In the genomic region with DNA sequence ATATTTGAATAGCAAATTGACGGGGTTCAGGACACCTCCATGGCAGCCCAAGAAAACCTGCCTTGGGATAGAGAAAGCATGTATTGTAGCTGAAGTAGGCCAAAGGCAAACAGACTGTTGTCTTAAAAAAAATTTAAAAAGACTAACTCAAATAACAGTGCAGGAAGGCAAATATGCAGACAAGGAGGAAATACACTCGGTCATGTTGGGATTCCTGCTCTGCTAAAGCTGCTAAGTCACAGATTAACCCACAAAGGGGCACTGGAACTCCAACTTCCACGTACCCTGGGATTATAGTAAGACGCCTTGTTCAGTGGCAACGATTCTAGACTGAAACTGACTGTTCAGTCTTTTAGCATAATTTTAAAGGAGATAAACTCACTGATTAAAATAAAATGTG, we compare ENCODE assay signal across 18 mouse cellular contexts.
"Had no signal": no experiment of that assay in that cellular context is flagged by ENCODE, and none has a peak within 500 bp of the region (broad histone marks: within the 10 kb centered on the region; RNA-seq: fewer than 3 reads in every experiment).

No protein-coding gene starts in this region.

- H3K4me3 ChIP-seq: hindbrain, embryonic 15.5 days; left cerebral cortex, adult 2 months; liver, embryonic 13.5 days; neural tube, embryonic 12.5 days; neural tube, embryonic 15.5 days had no signal

- DNase-seq: kidney, postnatal 10 days; layer of hippocampus, postnatal 36 days; liver, embryonic 13.5 days; lung, adult 2 months; lung, postnatal 4 days; midbrain, embryonic 14.5 days; right cerebral cortex, adult 18-20 months; right cerebral cortex, postnatal 14 days; right cerebral cortex, postnatal 4 days; thymus, adult 2 months; thymus, postnatal 14 days; thymus, postnatal 4 days had no signal

- H3K9me3 ChIP-seq: hindbrain, embryonic 15.5 days; liver, embryonic 13.5 days; neural tube, embryonic 12.5 days; neural tube, embryonic 15.5 days had no signal

- H3K27ac ChIP-seq: hindbrain, embryonic 15.5 days; left cerebral cortex, adult 2 months; liver, embryonic 13.5 days; neural tube, embryonic 12.5 days; neural tube, embryonic 15.5 days had no signal

- H3K4me2 ChIP-seq: hindbrain, embryonic 15.5 days; liver, embryonic 13.5 days; midbrain, embryonic 11.5 days; neural tube, embryonic 12.5 days; neural tube, embryonic 15.5 days had no signal

- H3K9ac ChIP-seq: hindbrain, embryonic 15.5 days; liver, embryonic 13.5 days; neural tube, embryonic 12.5 days; neural tube, embryonic 15.5 days had no signal

- H3K4me1 ChIP-seq: hindbrain, embryonic 15.5 days; liver, embryonic 13.5 days; neural tube, embryonic 12.5 days; neural tube, embryonic 15.5 days had no signal

- H3K27me3 ChIP-seq: hindbrain, embryonic 15.5 days; liver, embryonic 13.5 days; neural tube, embryonic 12.5 days; neural tube, embryonic 15.5 days had no signal

- ATAC-seq: intestine, postnatal 0 days had no signal

- H3K36me3 ChIP-seq: hindbrain, embryonic 15.5 days; liver, embryonic 13.5 days; neural tube, embryonic 12.5 days; neural tube, embryonic 15.5 days had no signal
